Mouse (Mus musculus): Measurements from ENCODE around the gene Gprin1.

Gprin1 gene

GRCm38 (mm10) chr13:54759496-54759895 lies 9.8 kb upstream of the Gprin1 start:
- no peak for DNase-seq

GRCm38 (mm10) chr13:54758756-54759470 lies 9.2 kb upstream of the Gprin1 start:
- no peak for DNase-seq

DNA sequence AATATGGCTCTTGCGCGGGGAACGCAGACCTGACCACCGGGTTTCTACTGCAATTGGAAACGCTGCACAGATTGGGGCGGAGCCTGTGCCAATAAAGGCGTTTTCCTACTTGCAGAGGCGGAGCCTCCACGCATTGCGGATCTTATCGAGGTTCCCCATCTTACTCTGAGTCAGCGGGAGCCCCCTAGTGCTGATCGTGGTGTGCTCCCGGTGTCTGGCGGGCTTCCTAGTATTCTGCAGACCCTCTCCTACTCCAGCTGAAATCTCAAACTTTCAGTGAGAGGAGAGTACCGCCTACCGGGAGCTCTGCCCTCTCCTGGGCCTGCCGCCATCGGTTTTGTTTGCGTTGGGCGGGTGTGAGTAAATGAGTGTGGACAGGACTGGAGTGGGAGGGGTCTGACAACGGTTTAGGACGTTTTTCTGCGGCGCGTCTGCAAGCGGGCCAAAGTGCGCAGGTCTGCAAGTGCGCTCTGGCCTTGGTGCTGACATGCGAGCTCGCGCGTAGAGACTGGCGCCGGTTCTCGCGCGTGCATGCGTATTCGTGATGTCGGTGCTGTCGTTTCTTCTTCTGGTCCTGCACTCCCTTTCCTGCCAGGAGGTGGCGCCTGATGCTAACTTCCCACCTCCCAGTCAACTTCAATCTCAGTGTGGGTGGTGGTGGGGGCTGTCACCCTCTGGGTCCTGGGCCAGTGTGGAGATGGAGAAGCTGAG lies 8.5 kb upstream of the Gprin1 start:
- DNase-seq = peak; percentile 69

GRCm38 (mm10) chr13:54757093-54757830 lies 7.6 kb upstream of the Gprin1 start:
- no peak for DNase-seq

DNA sequence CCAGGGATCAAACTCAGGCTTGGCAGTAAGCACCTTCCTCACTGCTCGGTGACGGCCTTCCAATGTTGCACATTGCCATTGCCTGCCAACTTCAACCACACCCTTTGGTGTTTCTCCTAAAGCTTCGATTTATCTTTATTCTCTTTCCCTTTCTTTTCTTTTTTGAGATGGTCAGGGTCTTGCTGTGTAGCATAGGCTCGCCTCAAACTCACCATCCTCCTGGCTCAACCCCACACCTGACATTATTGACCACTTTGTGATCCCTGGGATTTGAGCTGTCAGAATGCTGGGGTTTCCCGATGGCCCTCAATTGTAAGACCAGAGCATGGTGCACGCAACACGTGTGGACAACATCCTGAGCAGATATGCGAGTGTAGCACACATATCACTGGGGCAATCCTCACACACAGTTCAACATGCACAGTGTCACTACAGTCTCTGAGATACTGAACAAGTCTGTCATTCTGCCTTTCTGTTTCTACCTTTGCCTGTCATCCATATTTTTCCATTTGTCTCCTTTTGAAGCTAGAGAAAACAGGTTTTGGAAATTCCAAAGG lies 6.6 kb upstream of the Gprin1 start:
- no peak for DNase-seq

DNA sequence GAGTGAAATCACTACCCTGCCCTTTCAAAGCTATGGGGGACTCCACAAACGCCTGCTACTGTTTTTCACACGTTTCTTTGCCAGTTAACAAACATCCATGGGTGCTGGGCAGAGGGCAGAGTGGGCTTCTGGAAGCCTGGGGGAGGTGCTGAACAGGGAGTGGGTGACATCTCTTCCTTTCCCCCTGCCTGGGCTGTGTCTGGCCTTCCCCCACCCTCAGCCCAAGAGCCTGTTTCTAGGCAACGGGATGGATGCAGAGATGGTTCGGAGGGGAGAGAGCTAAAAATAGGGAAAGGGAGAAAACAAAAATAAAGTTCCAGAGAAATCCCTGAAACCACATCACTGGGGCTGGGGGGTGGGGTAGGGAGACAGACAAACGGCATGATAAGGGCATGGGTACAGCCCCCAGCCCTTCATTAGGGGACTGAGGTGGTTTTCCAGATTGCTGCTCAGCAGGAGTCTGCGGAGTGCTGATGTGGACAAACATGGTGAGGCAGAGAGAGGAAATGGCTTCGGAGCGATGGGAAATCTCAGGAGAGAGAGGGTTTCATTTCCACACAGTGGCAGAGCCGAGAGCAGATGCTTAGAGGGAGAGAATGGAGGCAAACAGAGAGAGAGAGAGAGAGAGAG lies 5.6 kb upstream of the Gprin1 start:
- no peak for DNase-seq

DNA sequence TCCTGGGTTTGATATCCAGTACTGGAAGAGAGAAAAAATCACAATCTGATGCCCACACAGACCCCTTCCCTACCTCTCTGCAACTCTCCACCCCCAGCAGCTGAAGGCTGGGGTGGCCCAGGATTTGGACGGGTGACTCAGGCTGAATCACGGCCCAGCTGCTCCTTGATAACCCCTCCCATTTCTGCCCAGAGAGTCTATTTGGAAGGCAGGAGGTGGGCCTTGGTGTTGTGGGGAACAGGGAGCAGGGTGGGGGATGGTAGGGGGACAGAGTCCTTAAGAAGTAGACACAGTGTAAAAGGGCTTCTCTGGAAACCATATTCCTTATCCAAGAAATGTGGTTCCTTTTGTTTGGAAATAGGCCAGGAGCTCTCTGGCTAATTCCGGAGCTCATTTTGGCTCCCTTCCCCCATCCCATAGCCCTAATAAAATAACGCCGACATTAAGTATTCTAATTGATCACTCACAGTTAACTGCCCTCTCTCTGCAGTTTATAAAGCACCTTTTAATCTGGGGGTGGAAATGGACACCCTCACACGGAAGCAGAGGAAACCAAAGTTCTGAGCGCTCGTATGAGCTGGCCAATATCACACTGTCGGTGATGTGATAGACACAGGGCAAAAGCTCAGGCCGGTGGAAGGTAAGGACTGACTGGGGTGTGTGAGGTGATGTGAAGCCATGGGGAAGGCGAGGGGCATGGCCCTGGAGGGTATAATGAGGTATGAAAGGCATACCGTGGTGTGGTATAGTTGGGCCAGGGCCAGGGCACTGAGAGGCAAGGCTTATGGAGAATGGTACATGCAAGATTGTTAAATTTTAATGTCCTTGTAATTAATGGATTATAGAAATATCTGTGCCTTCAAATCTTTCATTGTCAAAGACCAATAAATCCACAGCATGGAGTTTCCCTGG lies 4.8 kb upstream of the Gprin1 start:
- DNase-seq = no peak

- no peak for DNase-seq
These were observed 4.1 kb upstream of the Gprin1 start for GRCm38 (mm10) chr13:54753733-54754132.

DNA sequence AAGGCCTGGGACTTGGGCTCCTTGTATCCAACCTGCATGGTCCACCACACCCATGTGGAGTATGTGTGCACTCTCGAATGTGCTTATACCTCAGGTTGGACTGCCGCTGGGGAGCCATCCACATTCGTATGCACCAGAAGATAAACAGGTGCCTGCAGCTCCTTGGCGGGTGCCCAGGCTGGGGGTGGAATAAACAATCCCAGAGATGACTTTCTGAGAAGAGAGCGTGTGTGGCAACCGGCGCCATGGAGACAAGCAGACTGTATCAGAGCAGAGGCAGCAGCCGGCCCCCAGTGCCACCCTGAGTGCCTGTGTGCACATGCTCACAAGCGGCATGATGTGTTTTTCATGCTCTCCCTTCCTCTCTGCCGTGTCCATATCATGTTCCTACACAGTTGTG lies 3.0 kb upstream of the Gprin1 start:
- DNase-seq = no peak

DNA sequence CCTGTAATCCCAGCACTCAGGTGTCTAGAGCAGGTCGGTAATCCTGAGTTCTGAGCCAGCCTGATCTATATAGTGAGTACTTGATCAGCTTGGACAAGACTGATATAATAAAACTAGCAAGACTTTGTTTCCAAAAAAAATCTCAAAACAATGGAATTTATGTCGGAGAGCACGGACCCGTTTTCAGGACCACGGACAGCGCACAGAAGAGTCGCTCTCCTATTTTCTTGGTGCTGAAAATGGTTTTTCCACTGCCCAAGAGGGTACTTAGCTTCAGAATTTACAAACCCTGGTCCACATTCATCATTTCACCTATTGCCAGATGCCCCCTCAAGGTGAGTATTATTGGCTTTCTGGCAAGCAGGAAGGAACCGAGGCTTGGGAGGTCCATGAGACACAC lies 1.0 kb upstream of the Gprin1 start:
- peak; percentile 46 for DNase-seq

DNA sequence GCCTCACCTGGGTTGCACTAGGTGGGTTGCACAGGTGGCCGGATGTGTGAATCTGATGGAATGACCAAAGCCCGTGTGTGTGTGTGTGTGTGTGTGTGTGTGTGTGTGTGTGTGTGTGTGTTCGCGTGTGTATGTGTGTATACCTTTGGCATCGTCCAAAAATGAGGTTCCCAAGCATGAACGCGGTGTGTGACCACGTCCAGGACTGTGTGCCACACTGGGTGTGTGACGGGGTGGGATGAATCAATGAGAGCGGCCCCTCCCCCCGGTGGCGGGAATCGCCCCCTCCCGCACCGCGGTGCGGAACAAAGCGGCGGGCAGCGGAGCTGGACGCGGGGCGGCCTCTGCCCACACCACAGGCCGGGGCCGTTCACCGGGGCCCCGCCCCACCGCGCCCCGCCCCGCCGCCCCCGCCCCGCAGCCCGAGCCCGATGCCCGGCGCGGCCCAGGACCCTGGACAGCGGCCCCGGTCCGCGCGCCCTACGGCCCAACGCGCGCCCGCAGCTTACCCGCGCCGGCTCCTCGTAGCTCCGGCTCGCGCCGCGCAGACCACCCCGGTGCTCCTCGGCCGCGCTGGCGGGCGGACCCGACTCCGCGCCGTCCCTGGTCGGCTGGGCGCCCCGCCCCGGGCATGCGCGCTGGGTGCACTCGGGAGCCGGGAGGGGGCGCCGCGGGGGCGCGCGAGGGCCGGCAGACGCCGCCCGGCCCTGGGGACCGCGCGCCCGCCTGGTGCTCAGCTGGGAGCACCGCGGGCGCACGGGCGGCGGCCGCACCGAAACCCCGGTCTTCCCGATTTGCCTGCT lies 412 bp downstream of the Gprin1 start:
- peak; percentile 15 for DNase-seq

DNA sequence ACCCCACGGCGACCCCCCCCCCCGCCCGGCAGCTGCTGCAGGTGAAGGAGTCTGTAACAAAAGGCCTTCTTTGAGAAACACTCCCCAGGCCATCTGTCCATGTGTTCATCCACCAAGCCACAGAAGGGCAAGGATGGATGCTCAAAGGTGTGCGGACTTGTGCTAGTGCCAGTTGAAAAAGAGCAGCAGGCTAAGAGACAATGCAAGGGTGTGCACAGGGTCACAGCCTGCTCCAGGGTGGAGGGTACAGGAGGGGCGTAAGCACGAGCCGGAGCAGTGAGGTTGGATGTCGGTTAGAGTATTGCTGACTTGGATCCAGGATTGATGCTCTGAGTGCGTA lies 983 bp downstream of the Gprin1 start:
- DNase-seq = no peak

DNA sequence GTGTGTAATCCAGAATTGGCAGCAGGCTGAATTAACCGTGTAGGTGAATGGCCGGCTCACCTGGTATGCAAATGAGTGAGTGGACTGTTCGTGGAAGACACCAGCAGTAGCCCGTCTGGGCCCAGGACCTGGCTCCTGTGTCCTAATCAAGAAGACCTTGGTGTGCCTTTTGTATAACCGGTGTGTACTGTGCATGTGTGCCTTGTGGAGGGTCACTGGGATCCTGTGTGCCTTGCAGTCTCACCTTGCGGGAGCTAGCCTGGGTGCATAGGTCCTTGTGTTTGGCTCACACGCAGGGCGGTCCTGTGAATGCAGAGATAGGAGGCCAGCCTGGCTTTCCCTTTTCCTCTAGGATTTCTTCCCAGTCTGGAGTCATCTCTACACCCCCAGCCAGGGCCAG lies 1.5 kb downstream of the Gprin1 start:
- DNase-seq = no peak

DNA sequence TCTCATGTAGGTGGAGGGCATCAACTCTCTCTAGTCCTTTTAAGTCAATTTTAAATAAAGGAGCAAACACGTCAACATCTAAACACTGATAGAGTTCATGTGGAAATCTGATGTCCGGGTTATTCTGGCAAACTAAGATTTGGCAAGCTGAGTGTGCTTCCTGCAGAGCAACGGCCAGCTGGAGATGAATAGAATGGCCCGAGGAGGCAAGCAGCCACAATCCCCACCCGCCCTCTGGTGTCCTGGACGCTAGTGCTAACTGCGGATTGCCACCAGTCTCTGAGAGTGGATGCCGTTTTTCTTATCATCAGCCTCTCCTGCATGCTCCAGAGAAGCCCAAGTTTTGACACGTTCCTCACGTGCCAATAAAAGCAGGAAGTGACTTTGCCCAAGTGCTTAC lies 2.8 kb downstream of the Gprin1 start:
- no peak for DNase-seq

GRCm38 (mm10) chr13:54746110-54746509 lies 3.6 kb downstream of the Gprin1 start:
- DNase-seq = no peak

DNA sequence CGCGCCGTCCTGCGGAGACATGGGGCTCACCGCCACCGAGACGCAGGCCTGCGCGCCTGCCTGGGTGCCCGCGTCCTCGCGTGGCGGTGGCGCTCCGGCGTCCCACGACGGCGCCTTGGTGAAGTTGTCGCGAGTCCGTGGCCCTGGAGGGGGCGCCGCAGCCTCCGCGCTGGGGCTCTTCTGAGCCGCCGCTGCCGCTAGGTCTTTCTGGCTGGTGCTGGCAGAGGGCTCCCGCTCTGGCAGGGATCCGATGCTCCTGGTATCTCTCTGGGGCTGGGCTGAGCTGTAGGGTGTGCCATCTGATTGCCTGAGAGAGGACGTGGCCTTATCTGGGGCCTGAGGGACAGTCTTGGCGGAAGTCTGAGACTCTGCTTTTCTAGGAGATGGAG lies 11.5 kb downstream of the Gprin1 start:
- DNase-seq = no peak

GRCm38 (mm10) chr13:54737488-54738212 lies 12.0 kb downstream of the Gprin1 start:
- no peak for DNase-seq

GRCm38 (mm10) chr13:54736931-54737330 lies 12.7 kb downstream of the Gprin1 start:
- no peak for DNase-seq

DNA sequence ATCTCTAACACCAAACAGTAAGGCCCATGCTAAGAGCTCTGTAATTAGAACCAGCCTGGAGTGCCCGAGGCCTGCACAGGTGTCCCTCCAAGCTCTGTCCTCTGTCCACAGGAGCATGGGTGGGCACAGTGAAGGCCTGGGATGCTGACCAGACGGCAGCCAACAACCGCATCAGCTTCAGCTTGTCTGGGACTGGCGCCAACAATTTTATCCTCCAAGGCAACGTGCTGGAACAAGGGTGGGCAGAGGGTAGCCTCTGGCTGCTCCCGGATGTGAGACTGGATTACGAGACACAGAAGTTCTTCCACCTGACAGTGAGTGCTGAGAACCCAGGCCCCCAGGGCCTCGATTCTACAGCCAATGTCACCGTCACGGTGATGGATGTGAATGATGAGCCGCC lies 23.5 kb downstream of the Gprin1 start:
- DNase-seq = no peak

DNA sequence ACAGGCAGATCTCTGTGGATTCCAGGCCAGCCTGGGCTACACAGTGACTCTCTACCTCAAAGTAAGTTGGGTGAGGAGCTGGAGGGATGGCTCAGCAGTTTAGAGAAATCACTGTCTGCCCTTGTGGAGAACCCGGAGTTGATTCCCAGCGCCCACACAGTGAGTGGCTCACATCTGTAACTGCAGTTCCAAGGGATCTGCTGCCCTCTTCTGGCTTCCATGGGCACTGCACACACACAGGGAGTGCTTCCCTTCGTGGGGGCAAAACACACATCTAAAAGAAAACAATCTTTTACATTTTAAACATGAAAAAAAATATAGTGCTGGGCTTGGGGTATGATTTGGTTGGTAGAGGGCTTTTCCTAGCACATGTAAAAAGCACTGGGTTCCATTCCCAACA lies 26.5 kb downstream of the Gprin1 start:
- no peak for DNase-seq

DNA sequence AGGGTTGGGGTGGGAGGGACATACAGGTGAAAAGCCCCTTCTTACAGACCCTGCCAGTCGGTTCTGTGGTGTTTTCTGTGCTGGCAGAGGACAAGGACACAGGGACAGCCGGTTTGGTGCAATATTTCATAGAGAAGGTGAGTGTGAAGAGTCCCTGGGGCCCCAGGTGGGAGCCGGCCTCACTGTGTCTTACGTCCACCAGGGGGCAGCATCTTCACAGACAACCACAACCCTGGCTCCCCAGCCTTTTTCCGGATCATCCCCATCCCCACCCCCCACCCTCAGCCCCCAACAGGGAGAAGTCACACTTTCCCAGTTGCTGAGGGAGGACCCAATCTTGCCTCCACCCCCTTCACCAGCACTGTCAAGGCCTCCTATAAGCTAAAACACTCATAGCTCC lies 32.8 kb downstream of the Gprin1 start:
- peak; percentile 43 for DNase-seq

All from lung, postnatal 14 days (tissue).